Mouse (Mus musculus): ENCODE results near the gene Ormdl2.

DNA sequence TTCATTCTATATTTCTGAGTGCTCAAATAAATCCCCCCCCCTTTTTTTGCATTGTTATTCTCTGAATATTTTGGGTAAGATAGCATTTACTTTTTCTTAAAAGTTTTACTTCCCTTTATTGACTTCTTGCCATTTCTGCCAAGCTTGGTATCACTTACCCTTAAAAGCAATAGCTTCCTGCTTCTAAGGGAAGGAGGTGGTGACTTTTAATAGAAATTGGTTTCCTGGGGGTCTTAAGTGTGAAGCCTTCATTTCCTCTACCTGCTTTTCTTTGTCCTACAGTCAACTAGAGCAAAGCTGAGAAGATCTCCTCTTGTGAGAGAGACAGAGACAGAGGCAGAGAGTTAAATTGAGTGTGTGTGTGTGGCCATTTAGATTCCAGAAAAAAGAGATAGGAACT, 39.7 kb upstream of the Ormdl2 start:
- TF ChIP-seq CTCF (IDR thresholded peaks at IDR 0.05; ENCODE audit: low read depth): no peak
- no peak for TF ChIP-seq EP300 (optimal IDR thresholded peaks at IDR 0.05)

Data from stomach, postnatal 0 days (tissue).